Mouse (Mus musculus): ENCODE results near the gene Edn2.

- no peak for TF ChIP-seq CTCF (IDR thresholded peaks at IDR 0.05; ENCODE audit: extremely low read depth, insufficient read length, insufficient replicate concordance, low read depth, low read length)
- no peak for TF ChIP-seq POLR2A (IDR thresholded peaks at IDR 0.05; ENCODE audit: low read depth, low read length)
Observed at GRCm38 (mm10) chr4:120162586-120162985, 1.6 kb downstream of the Edn2 start.
